Mouse (Mus musculus): Measurements from ENCODE around the gene March7.

Gene March7

DNA sequence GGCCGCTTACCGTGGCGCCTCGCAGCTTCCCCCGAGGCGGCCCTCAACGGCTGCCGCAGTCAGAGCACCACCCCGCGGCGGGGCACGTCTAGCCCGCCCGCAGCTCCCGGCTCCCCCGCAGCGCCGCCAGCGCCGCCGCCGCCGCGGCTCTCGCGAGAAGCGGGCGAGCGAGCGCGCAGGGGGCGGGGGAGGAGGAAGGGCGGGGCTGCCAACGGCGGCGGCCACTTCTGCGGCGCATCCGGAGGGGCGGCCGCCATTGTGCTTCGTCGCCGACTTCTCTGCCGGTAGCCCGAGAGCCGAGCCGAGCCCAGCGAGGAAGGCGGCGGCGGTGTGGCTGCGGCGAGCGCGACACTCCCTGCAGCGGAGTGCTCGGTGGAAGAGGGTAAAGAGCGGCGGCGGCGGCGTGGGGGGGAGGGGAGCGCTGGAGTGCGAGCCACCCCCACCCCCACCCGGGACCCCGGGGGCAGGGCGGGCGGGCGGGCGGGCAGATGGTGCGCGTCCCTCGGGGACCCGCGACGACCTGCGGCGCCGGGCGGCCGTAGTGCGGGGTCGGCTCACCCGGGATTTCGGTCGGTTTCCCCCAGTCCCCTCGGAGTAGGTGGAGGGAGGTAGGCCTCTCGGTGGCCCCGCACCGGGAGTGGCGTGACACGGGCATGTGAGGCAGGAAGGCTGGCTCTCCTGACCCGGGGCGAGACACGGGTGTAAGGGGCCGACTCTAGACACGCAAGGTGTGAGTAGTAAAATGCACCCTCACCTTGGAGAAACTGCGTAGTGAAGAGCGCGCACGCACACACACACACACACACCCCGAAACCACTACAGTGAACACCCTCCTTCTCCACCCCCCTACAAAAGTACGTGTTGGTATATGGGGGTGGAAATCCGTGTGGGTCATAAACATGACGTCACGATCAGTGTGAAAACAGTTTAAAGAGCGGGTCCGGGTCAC lies at the start of gene March7, which contains the start of gene Baz2b:
Gene March7 (plus strand): TSS at position 185 of the 949 bp plus-strand sequence.
Gene Baz2b (minus strand): TSS at position 137 of the 949 bp plus-strand sequence.
- DNase-seq (ENCODE audit: low read depth, low spot score) = peak; percentile 75

DNA sequence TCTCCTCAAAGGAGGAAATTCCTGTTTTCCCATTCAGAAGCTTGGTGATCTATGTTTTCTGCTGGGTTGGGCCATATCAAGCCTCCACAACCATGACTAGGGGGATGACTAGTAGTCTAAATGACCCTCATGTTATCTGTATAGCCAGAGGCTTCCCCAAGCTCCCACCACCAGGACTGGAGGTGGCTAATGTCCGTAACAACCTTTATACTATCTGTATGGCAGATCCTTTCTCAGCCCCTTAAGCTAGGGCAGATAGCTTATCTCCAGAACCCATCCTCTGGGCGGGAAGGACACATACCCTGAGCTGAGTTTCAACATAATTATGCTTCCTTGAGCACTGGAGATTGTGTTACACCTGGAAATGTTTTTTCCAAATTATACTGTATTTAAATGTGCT lies 45.9 kb upstream of the March7 start:
- DNase-seq (ENCODE audit: low read depth, low spot score) = no peak

GRCm38 (mm10) chr2:60165679-60166078 lies 44.0 kb upstream of the March7 start:
- DNase-seq (ENCODE audit: low read depth, low spot score) = no peak

GRCm38 (mm10) chr2:60166878-60167277 lies 42.8 kb upstream of the March7 start:
- DNase-seq (ENCODE audit: low read depth, low spot score) = no peak

DNA sequence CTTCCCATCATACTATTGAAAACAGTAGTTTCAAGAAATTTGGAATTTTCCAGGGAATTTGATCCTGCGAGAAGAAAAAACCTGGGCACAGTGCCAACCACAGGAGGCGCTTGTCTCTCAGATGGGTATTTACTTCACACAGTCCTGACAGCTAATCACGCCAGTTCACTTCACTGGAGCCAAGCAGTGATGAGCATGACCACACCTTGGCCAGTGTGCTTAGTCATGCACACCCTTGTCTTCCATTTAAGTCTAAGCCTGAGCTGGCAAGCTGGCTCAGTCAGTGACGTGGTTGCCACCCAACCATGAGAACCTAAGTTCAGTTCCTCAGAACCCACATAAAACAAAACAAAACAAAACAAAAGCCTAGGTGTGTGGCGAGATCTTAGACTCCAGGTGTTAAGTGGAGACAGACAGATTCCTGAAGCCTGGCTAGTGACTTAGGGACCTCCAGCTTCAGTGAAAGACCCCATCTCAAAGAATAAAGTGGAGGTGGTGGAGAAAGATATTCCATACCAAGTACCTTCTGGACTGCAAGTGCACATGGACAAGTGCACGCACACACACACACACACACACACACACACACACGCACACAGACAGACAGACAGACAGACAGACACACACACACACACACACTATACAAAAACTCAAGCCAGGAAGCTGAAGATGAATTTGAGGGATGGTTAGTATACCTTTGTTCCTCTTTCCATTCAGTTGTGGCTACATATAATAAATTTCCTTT lies 37.7 kb upstream of the March7 start:
- DNase-seq (ENCODE audit: low read depth, low spot score) = no peak

GRCm38 (mm10) chr2:60172531-60172914 lies 37.2 kb upstream of the March7 start:
- no peak for DNase-seq (ENCODE audit: low read depth, low spot score)

GRCm38 (mm10) chr2:60173190-60173589 lies 36.5 kb upstream of the March7 start:
- DNase-seq (ENCODE audit: low read depth, low spot score) = no peak

DNA sequence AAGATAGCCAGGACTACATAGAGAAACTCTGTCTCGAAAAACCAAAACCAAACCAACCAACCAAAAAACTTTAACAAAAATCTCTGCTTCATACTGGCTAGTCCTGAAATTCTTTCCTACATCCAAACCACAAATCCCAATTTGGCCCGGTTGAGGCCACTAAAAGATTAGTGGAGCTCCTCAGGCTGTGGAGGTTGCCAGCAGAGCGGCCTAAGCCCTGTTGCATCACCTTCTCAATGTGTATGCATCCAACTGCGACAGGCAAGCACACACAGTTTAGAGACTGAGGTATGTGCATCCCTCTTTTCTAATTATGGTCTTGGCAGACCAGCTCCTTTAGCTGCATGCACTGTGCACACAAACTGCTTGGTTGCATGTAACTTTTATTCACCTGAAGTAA lies 36.1 kb upstream of the March7 start:
- no peak for DNase-seq (ENCODE audit: low read depth, low spot score)

DNA sequence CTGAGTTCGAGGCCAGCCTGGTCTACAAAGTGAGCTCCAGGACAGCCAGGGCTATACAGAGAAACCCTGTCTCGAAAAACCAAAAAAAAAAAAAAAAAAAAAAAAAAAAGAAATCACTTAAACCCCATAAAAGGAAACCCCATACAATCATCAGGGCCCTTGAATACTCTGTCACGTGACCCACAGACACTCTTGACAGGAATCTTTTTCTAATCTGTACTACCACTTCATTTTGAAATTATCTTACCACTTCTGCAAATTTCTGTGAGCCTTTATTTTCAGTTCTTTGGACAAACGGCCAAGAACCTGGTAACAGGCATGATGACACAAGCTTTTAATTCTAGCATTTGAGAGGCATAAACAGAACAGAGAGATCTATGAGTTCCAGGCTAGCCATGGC lies 34.6 kb upstream of the March7 start:
- no peak for DNase-seq (ENCODE audit: low read depth, low spot score)

DNA sequence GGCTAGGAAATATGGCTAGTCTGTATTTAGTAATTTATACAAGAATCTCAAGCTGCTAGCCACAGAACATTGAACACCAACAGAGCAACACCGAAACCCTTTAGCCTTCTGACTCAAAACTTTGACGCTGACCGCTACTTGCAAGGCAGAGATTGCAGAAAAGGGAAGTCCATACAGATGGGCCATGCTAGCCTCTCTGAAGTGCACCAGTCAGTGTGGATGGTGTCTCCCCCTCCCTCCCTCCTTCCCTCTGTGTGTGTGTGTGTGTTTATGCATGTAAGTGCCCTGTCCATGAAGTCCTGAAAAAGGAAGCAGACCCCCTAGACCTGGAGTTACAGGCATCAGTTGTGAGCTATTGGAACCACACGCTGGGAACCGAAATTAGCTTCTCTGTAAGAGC lies 33.6 kb upstream of the March7 start:
- no peak for DNase-seq (ENCODE audit: low read depth, low spot score)

- DNase-seq (ENCODE audit: low read depth, low spot score) = no peak
Measured at GRCm38 (mm10) chr2:60177490-60177889, 32.2 kb upstream of the March7 start.

- DNase-seq (ENCODE audit: low read depth, low spot score) = no peak
Measured at GRCm38 (mm10) chr2:60181696-60182095, 28.0 kb upstream of the March7 start.

DNA sequence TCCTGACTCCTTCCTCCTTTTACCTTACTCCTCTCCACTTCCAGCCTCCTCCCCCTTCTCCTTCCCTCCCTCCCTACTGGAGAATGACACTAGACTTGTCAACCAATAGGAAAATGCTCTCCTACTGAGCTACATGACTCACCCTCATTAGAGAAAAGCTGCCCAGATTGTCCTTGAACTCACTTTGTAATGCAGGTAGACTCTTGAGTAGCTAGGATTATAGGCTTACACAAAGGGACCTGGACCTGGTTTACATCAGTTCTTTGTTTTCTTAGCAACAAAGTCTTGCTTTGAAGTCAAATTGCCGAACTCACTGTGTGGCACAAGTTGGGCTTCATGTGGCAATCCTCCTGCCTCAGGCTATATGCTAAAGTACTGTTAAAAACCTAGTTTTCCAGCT lies 12.8 kb upstream of the March7 start:
- no peak for DNase-seq (ENCODE audit: low read depth, low spot score)

GRCm38 (mm10) chr2:60200051-60200562 lies 9.6 kb upstream of the March7 start:
- no peak for DNase-seq (ENCODE audit: low read depth, low spot score)

- DNase-seq (ENCODE audit: low read depth, low spot score) = peak; percentile 43
Measured at GRCm38 (mm10) chr2:60200667-60201066, 9.0 kb upstream of the March7 start.

DNA sequence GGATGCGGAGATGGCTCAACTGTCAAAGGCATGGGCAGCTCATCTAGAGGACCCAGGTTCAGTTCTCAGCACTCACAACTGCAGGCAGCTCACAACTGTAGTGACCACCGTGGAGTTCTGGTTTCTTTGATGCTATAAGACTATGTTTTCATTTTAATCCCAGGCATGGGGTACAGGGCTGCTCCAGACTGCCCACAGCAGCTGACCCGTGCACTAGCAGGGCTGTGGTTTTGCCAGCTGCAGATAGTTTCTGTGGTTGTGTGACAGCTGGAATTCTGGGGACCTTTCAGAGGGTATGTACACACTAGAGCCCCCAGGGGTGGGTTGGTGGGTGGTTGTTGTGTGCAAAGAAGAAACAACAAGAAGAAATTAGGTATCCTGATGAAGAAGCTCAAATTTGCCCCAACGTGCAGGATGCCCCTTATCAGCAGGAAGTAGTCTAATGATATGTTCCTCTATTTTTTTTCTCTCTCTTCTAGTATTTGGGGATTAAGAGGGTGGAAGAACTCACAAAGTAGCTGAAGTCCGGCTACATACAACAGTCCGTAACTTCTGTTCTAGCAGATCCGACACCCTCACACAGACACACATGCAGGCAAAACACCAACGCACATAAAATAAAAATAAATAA lies 6.7 kb upstream of the March7 start:
- no peak for DNase-seq (ENCODE audit: low read depth, low spot score)

DNA sequence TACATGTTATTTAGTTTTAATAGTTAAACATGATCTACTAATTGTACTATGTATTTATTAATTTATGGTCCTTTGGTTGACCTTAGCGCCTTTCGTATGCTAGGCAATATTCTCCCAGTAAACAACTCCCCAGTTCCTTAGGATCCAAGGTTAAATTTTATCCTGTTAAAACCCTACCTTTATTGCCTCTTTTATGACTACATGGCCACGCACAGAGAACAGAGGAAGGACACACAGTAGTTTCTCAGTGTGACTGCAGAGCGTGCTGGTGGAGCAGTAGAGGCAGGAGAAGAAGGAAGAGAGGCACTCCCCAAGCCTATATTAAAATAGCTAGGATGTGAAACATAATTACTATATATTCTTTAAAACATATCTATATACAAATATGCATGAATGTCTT lies 6.0 kb upstream of the March7 start:
- no peak for DNase-seq (ENCODE audit: low read depth, low spot score)

DNA sequence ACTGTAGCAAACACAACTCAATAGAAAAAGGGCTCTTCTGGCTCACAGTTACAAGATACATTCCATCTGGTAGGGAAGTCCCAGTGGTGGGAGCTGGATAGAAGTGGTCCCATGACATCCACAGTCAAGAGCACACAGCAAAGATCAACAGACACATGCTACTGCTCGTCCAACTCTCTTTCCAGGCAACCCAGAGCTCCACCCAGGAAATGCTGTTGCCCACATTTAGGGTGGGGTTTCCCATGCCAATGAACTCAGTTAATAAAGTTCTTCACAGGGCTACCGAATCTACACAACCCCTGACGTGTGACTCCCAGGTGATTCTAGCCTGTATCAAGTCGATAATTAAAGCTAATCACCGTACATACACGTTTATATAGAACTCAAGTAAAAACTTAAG lies 5.5 kb upstream of the March7 start:
- DNase-seq (ENCODE audit: low read depth, low spot score) = no peak

GRCm38 (mm10) chr2:60205795-60206194 lies 3.9 kb upstream of the March7 start:
- DNase-seq (ENCODE audit: low read depth, low spot score) = no peak

GRCm38 (mm10) chr2:60209122-60209611 lies 520 bp upstream of the March7 start:
- peak; percentile 47 for DNase-seq (ENCODE audit: low read depth, low spot score)

GRCm38 (mm10) chr2:60210821-60211220 lies 1.1 kb downstream of the March7 start:
- DNase-seq (ENCODE audit: low read depth, low spot score) = no peak

GRCm38 (mm10) chr2:60212488-60212887 lies 2.8 kb downstream of the March7 start:
- no peak for DNase-seq (ENCODE audit: low read depth, low spot score)

Data from forelimb bud, embryonic 11.5 days (tissue).